Mouse (Mus musculus) forebrain, embryonic 16.5 days (tissue): ENCODE data around the gene Dcdc2a. TPM values are rescaled to one million over a fixed set of nuclear protein-coding genes. Genes with fewer than 3 reads are reported as not detected.

Experiments used
- ATAC-seq: fragments of 200-750 bp; cut with Nextera tagmentation; 2 replicates; pipeline ENCODE4 v1.8.0; 2017; ENCODE audit warnings: mild to moderate bottlenecking, moderate library complexity
- H3K27ac ChIP-seq: fragments of 300-500 bp; sonication (generic); 2 replicates; pipeline ENCODE4 v1.5.1; 2014; ENCODE audit warnings: low read length, control low read depth
- H3K27me3 ChIP-seq: fragments of 300-500 bp; sonication (generic); replicated peaks from 2 replicates; pipeline ENCODE4 v1.6.1; 2014; ENCODE audit warnings: low read length; ENCODE audit not compliant: control insufficient read depth, insufficient read depth
- H3K36me3 ChIP-seq: fragments of 300-500 bp; sonication (generic); 2 replicates; pipeline ENCODE4 v1.6.1; 2014; ENCODE audit not compliant: control insufficient read depth, insufficient read depth
- H3K4me1 ChIP-seq: fragments of 300-500 bp; sonication (generic); replicated peaks from 2 replicates; pipeline ENCODE4 v1.6.1; 2014; ENCODE audit warnings: low read length; ENCODE audit not compliant: control insufficient read depth, insufficient read depth
- H3K4me2 ChIP-seq: fragments of 300-500 bp; sonication (generic); 2 replicates; pipeline ENCODE4 v1.6.1; 2014; ENCODE audit warnings: mild to moderate bottlenecking, low read length, control low read depth
- H3K4me3 ChIP-seq: fragments of 300-500 bp; sonication (generic); replicated peaks from 2 replicates; pipeline ENCODE4 v1.5.1; 2014; ENCODE audit warnings: mild to moderate bottlenecking, low read length, control low read depth
- H3K9ac ChIP-seq: fragments of 300-500 bp; sonication (generic); replicated peaks from 2 replicates; pipeline ENCODE4 v1.6.1; 2014; ENCODE audit warnings: low read depth, low read length, control low read depth
- H3K9me3 ChIP-seq: fragments of 300-500 bp; sonication (generic); 2 replicates; pipeline ENCODE4 v1.6.1; 2016; ENCODE audit warnings: low read length; ENCODE audit not compliant: control insufficient read depth
- WGBS: fragments of 180-500 bp; shearing (Covaris S2); extraction: QIAGEN DNeasy Blood & Tissue Kit; methylation state at CpG from one replicate; pipeline ENCODE4 v1.1.7; 2014; 5-methylcytosine and 5-hydroxymethylcytosine counted together
- polyA plus RNA-seq: library from polyadenylated mRNA; unstranded; fragments of >200 nt; fragmentation: Nextera tagmentation; extraction: Ambion mirVana; gene quantifications from 2 replicates; pipeline ENCODE4 v1.2.1, GENCODE M21; 2015

Dcdc2a gene
- polyA plus RNA-seq, 1 experiment from 2014 or later = 1.9 TPM

DNA sequence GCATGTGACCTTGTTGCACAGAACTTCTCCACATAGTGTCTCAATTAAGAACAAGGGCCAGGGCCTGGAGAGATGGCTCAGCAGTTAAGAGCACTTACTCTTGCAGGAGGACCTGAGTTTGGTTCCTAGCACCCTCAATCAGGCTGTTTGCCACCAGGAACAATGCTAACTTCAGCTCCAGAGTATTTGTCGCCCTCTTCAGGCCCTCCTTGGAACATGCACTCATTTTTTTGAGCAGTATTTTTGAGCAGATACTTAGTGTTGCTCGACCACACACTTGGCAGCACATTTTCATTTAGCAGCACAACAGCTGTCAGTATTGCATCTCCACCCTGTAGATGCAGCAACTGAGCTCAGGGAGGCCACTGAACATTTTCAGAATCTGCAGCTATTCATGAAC is 88.3 kb downstream of the Dcdc2a start:
- no peaks in the 10 kb centered on the region for H3K36me3 ChIP-seq
- no peaks in the 10 kb centered on the region for H3K9me3 ChIP-seq
- ATAC-seq = no peak
- WGBS = 71% methylated on average over 2 of the region's 2 CpGs
- no peak overlapping the region for H3K4me3 ChIP-seq
- H3K4me1 ChIP-seq = no peaks in the 10 kb centered on the region
- H3K9ac ChIP-seq = no peak overlapping the region
- no peak overlapping the region for H3K4me2 ChIP-seq
- no peak overlapping the region for H3K27ac ChIP-seq
- H3K27me3 ChIP-seq = no peaks in the 10 kb centered on the region

DNA sequence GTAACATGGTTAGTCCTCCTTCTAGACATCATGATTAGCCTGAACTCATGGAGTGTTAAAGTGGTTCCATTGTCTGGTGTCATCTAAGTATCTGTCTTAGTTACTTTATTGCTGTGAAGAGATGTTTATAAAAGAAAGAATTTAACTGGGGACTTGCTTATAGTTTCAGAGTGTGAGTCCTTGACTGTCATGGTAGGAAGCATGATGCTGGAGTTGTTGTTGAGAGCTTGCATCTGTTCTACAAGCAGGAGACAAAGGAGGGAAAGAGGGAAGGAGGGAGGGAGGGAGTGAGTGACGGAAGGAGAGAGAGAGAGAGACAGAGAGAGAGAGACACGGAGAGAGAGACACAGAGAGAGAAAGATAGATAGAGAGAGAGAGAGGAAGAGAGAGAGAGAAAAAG is 90.4 kb downstream of the Dcdc2a start:
- Histone ChIP-seq H3K9me3 (no peaks in the 10 kb centered on the region), H3K27me3 (no peaks in the 10 kb centered on the region), H3K36me3 (no peaks in the 10 kb centered on the region), H3K4me3 (no peak overlapping the region), H3K27ac (no peak overlapping the region), H3K4me2 (no peak overlapping the region), H3K9ac (no peak overlapping the region), H3K4me1 (peaks cover 5% of the 10 kb centered on the region)
- ATAC-seq = no peak
- WGBS = 66% methylated on average over 2 of the region's 2 CpGs

DNA sequence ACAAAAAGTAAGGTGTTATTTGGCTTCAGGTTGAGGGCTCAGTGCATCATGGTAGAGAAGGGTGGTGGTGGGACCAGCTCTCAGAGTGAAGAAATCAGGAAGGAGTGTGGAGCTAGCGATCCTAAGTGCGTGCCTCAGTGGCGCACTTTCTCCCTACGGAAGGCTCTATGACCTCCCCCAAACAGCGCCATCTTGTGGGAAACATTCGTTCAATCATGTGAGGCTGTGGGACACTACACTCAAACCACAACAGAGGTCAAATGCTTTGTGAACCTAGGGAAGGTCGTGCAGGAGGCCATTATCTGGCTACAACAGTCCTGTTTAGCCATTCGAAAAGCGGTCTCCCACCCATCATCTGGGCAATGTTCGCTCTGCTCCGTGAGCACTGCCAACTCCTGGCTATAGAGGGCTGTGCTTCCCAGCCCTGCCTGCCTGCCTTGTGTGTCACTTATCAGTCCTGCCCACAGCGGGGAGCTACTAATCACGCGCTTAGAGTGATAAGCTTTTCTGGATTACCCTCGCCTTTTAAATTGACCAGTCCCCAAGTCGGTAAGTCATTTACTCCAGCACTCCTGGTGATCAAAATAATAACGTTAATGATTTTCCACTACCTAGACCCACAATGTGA is 94.5 kb downstream of the Dcdc2a start:
- Histone ChIP-seq H3K27me3 (no peaks in the 10 kb centered on the region), H3K36me3 (no peaks in the 10 kb centered on the region), H3K27ac (no peak overlapping the region), H3K4me1 (peaks cover 5% of the 10 kb centered on the region), H3K4me3 (no peak overlapping the region), H3K9ac (no peak overlapping the region), H3K4me2 (peak overlapping the region; percentile 25; the same call in 1 of the 2 replicates), H3K9me3 (no peaks in the 10 kb centered on the region)
- ATAC-seq = peak; percentile 68
- WGBS = 19% methylated on average over 17 of the region's 17 CpGs

DNA sequence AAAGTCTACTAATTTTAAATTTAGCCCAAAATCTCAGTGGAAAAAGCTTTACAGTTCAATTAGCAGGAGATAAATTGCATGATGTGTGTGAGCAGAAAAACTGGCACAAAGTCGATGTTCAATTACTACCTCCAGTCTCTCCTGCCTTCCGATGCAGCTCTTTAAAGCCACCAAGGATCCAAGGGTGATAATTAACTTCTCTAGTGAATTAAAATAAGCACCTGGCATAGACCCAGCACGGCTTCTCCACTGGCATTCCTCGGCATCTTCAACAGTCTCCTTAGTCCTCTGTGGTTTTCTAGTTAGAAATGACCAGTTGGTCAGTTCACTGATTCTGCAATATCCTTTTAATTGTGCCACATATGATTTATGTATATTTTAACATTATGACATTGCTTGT is 95.1 kb downstream of the Dcdc2a start:
- H3K4me1 ChIP-seq = peaks cover 5% of the 10 kb centered on the region
- H3K9me3 ChIP-seq = no peaks in the 10 kb centered on the region
- ATAC-seq = peak; percentile 36; the same call in 1 of the 2 replicates
- no peak overlapping the region for H3K9ac ChIP-seq
- H3K4me3 ChIP-seq = no peak overlapping the region
- no peaks in the 10 kb centered on the region for H3K36me3 ChIP-seq
- WGBS = 12% methylated on average over 4 of the region's 4 CpGs
- H3K27me3 ChIP-seq = no peaks in the 10 kb centered on the region
- H3K27ac ChIP-seq = no peak overlapping the region
- no peak overlapping the region for H3K4me2 ChIP-seq

DNA sequence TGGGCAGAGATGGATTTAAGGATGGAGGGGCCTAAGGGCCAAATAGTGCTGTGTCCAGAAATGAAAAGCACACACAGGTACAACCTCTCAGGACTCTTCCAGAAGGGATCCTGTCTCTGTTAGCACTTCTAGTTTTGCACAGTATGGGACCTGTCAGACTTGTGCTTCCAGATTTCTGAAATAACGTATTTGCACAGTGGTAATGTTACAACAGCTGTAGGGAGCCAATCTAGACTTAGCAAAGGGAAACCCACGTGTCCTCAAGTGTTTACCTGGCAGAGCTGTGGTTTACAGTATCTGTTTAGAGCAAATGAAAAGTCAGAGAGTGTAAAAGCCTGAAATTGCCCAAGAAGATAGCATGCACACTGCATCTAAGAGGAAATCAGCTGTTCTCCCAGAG is 104.1 kb downstream of the Dcdc2a start:
- 65% methylated on average over 2 of the region's 2 CpGs for WGBS
- no peak overlapping the region for H3K4me2 ChIP-seq
- no peak overlapping the region for H3K9ac ChIP-seq
- no peak overlapping the region for H3K4me3 ChIP-seq
- peaks cover 8% of the 10 kb centered on the region for H3K4me1 ChIP-seq
- ATAC-seq = 0 out of 2 replicates have a peak, but pooled peaks have one; percentile 21
- H3K9me3 ChIP-seq = no peaks in the 10 kb centered on the region
- H3K36me3 ChIP-seq = no peaks in the 10 kb centered on the region
- H3K27me3 ChIP-seq = no peaks in the 10 kb centered on the region
- no peak overlapping the region for H3K27ac ChIP-seq

DNA sequence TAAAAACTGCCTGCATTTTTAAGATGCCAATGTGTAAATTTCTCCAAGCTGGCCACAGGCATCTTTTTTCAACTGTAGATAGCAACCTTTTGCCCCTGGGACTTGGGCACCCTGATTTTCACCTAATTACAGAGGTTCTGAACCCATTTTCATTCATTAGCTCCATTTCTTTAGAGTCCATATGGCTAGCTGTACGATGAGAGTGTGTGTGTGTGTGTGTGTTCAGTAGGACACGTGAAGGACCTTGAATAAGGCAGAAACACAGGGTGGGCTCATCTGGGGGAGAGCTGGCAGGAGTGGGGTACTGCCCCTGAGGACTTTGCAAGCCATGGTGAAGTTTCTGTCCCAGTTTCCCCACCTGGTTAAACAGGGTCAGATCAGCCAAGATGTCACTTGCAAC is 105.0 kb downstream of the Dcdc2a start:
- Histone ChIP-seq H3K4me2 (no peak overlapping the region), H3K4me1 (peaks cover 8% of the 10 kb centered on the region), H3K4me3 (no peak overlapping the region), H3K9me3 (no peaks in the 10 kb centered on the region), H3K36me3 (no peaks in the 10 kb centered on the region), H3K27ac (no peak overlapping the region), H3K9ac (no peak overlapping the region), H3K27me3 (no peaks in the 10 kb centered on the region)
- 5% methylated on average over 2 of the region's 2 CpGs for WGBS
- peak; percentile 73 for ATAC-seq

DNA sequence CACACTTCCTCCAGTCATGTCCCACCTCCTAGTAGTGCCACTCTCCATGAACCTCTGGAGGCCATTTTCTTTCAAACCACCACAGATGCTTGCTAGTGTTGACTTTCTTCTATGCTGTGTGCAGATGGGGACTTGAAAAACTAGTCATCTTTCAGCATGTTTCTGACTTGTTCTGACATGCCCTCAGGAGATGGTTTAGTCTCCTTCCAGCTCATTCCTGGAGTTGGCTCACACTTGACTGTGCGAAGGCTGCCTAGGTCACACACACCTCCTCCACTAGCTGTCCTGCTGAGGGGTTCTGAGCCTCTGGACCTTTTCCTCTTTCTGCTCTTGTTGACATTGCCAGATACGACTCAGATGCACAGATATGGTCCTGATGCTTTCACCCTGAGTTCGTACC is 106.8 kb downstream of the Dcdc2a start:
- 94% methylated on average over 3 of the region's 3 CpGs for WGBS
- no peak for ATAC-seq
- no peak overlapping the region for H3K4me3 ChIP-seq
- H3K4me1 ChIP-seq = peaks cover 8% of the 10 kb centered on the region
- H3K9ac ChIP-seq = no peak overlapping the region
- H3K4me2 ChIP-seq = no peak overlapping the region
- H3K9me3 ChIP-seq = no peaks in the 10 kb centered on the region
- H3K36me3 ChIP-seq = no peaks in the 10 kb centered on the region
- no peaks in the 10 kb centered on the region for H3K27me3 ChIP-seq
- no peak overlapping the region for H3K27ac ChIP-seq

DNA sequence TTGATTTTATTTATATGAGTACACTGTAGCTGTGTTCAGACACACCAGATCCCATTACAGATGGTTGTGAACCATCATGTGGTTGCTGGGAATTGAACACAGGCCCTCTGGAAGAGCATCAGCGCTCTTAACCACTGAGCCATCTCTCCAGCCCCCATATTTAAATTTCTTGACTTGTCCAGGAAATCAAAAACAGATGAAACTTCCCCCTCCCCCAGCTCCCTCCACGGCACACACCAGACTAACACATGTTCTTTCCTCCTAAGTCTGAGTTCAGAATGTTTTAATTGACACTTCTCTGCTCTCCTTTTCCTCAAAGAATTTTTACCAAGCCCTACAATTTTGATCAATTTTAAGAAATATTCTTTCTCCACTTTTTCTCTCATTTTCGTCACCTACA is 113.1 kb downstream of the Dcdc2a start:
- H3K4me2 ChIP-seq = no peak overlapping the region
- no peaks in the 10 kb centered on the region for H3K27me3 ChIP-seq
- ATAC-seq = no peak
- no peak overlapping the region for H3K27ac ChIP-seq
- H3K36me3 ChIP-seq = no peaks in the 10 kb centered on the region
- H3K4me1 ChIP-seq = no peaks in the 10 kb centered on the region
- 72% methylated on average over 3 of the region's 3 CpGs for WGBS
- H3K9ac ChIP-seq = no peak overlapping the region
- H3K4me3 ChIP-seq = no peak overlapping the region
- no peaks in the 10 kb centered on the region for H3K9me3 ChIP-seq

DNA sequence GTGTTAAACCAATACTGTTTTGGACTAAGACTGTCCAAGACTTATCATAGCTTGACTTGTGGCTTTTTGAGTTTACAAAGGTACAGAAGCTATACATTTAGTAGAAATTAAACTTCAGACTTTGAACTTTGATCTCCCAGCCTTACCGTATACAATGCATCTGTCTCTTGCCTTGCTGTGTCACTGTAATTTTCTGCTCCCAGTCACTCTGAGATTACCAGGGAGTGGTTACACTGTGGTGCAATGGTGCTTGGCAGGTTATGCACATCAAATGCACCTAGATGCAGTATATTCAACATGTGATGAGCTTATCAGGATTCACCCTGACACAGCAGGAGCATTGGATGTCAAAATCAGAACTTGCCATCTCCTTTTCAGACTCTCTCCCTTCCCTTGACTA is 122.0 kb downstream of the Dcdc2a start:
- WGBS = 93% methylated on average over 1 of the region's 1 CpGs
- Histone ChIP-seq H3K9me3 (no peaks in the 10 kb centered on the region), H3K4me2 (no peak overlapping the region), H3K4me3 (no peak overlapping the region), H3K27ac (no peak overlapping the region), H3K4me1 (no peaks in the 10 kb centered on the region), H3K9ac (no peak overlapping the region), H3K27me3 (no peaks in the 10 kb centered on the region), H3K36me3 (no peaks in the 10 kb centered on the region)
- ATAC-seq = no peak
